Mouse (Mus musculus): Measurements from ENCODE around the gene Susd1. TPM values are rescaled to one million over a fixed set of nuclear protein-coding genes. Genes with fewer than 3 reads are reported as not detected.
A peak's percentile ranks its signal among the peaks of the same experiment; 100 is the strongest.

The Susd1 gene
- total and polyA plus RNA-seq, 2 experiments from 2014 or later, result 1.6 to 7.9 TPM

- no peak for DNase-seq
Measured at GRCm38 (mm10) chr4:59323231-59323651, 115.2 kb downstream of the Susd1 start.

GRCm38 (mm10) chr4:59322733-59323132, 115.7 kb downstream of the Susd1 start:
- Histone ChIP-seq H3K27me3 (ENCODE audit: insufficient read depth, low read length) (no peaks in the 10 kb centered on the region), H3K9me3 (ENCODE audit: low read length) (no peaks in the 10 kb centered on the region), H3K9ac (no peak overlapping the region), H3K4me1 (ENCODE audit: insufficient read depth) (peaks cover 3% of the 10 kb centered on the region; the same call in 1 of the 2 replicates), H3K36me3 (ENCODE audit: insufficient read depth) (no peaks in the 10 kb centered on the region), H3K27ac (ENCODE audit: low read depth, low read length) (no peak overlapping the region), H3K4me2 (ENCODE audit: low read depth) (no peak overlapping the region), H3K4me3 (ENCODE audit: low read depth, low read length) (no peak overlapping the region)
- 37% methylated on average over 3 of the region's 3 CpGs for WGBS
- TF ChIP-seq CTCF (IDR thresholded peaks at IDR 0.05; ENCODE audit: low read depth), result no peak
- DNase-seq, result no peak
- no peak for ATAC-seq

More at GRCm38 (mm10) chr4:59323231-59323651, 115.2 kb downstream of the Susd1 start:
- no peaks in the 10 kb centered on the region for H3K36me3 ChIP-seq (ENCODE audit: insufficient read depth)
- no peak for ATAC-seq
- no peak overlapping the region for H3K4me2 ChIP-seq (ENCODE audit: low read depth)
- H3K9me3 ChIP-seq (ENCODE audit: low read length), result no peaks in the 10 kb centered on the region
- WGBS, result 15% methylated on average over 7 of the region's 7 CpGs
- no peaks in the 10 kb centered on the region for H3K27me3 ChIP-seq (ENCODE audit: insufficient read depth, low read length)
- no peak overlapping the region for H3K9ac ChIP-seq
- TF ChIP-seq CTCF (IDR thresholded peaks at IDR 0.05; ENCODE audit: low read depth), result no peak
- no peak overlapping the region for H3K27ac ChIP-seq (ENCODE audit: low read depth, low read length)
- peaks cover 3% of the 10 kb centered on the region; the same call in 1 of the 2 replicates for H3K4me1 ChIP-seq (ENCODE audit: insufficient read depth)
- no peak overlapping the region for H3K4me3 ChIP-seq (ENCODE audit: low read depth, low read length)

GRCm38 (mm10) chr4:59322056-59322455, 116.4 kb downstream of the Susd1 start:
- H3K4me3 ChIP-seq (ENCODE audit: low read depth, low read length), result no peak overlapping the region
- WGBS, result 47% methylated on average over 6 of the region's 6 CpGs
- H3K4me1 ChIP-seq (ENCODE audit: insufficient read depth), result peaks cover 3% of the 10 kb centered on the region; the same call in 1 of the 2 replicates
- H3K9me3 ChIP-seq (ENCODE audit: low read length), result no peaks in the 10 kb centered on the region
- no peak overlapping the region for H3K4me2 ChIP-seq (ENCODE audit: low read depth)
- H3K9ac ChIP-seq, result no peak overlapping the region
- no peak overlapping the region for H3K27ac ChIP-seq (ENCODE audit: low read depth, low read length)
- DNase-seq, result no peak
- no peaks in the 10 kb centered on the region for H3K27me3 ChIP-seq (ENCODE audit: insufficient read depth, low read length)
- ATAC-seq, result no peak
- no peaks in the 10 kb centered on the region for H3K36me3 ChIP-seq (ENCODE audit: insufficient read depth)
- no peak for TF ChIP-seq CTCF (IDR thresholded peaks at IDR 0.05; ENCODE audit: low read depth)

GRCm38 (mm10) chr4:59321181-59322008, 117.0 kb downstream of the Susd1 start:
- Histone ChIP-seq H3K36me3 (ENCODE audit: insufficient read depth) (no peaks in the 10 kb centered on the region), H3K27me3 (ENCODE audit: insufficient read depth, low read length) (no peaks in the 10 kb centered on the region), H3K9ac (no peak overlapping the region), H3K4me3 (ENCODE audit: low read depth, low read length) (no peak overlapping the region), H3K4me1 (ENCODE audit: insufficient read depth) (peaks cover 3% of the 10 kb centered on the region; the same call in 1 of the 2 replicates), H3K9me3 (ENCODE audit: low read length) (no peaks in the 10 kb centered on the region), H3K4me2 (ENCODE audit: low read depth) (no peak overlapping the region), H3K27ac (ENCODE audit: low read depth, low read length) (no peak overlapping the region)
- no peak for TF ChIP-seq CTCF (IDR thresholded peaks at IDR 0.05; ENCODE audit: low read depth)
- 33% methylated on average over 12 of the region's 12 CpGs for WGBS
- ATAC-seq, result peak; percentile 56
- peak; percentile 58 for DNase-seq

- H3K36me3 ChIP-seq (ENCODE audit: insufficient read depth), result no peaks in the 10 kb centered on the region
- no peak overlapping the region for H3K9ac ChIP-seq
- peaks cover 3% of the 10 kb centered on the region; the same call in 1 of the 2 replicates for H3K4me1 ChIP-seq (ENCODE audit: insufficient read depth)
- ATAC-seq (no peak), DNase-seq (no peak)
- no peak overlapping the region for H3K4me2 ChIP-seq (ENCODE audit: low read depth)
- TF ChIP-seq CTCF (IDR thresholded peaks at IDR 0.05; ENCODE audit: low read depth), result no peak
- 76% methylated on average over 9 of the region's 9 CpGs for WGBS
- H3K27ac ChIP-seq (ENCODE audit: low read depth, low read length), result no peak overlapping the region
- no peaks in the 10 kb centered on the region for H3K9me3 ChIP-seq (ENCODE audit: low read length)
- H3K27me3 ChIP-seq (ENCODE audit: insufficient read depth, low read length), result no peaks in the 10 kb centered on the region
- no peak overlapping the region for H3K4me3 ChIP-seq (ENCODE audit: low read depth, low read length)
Measured at GRCm38 (mm10) chr4:59319136-59319941, 119.1 kb downstream of the Susd1 start.

- no peak overlapping the region for H3K4me3 ChIP-seq (ENCODE audit: low read depth, low read length)
- no peak overlapping the region for H3K9ac ChIP-seq
- no peak for DNase-seq
- H3K36me3 ChIP-seq (ENCODE audit: insufficient read depth), result no peaks in the 10 kb centered on the region
- no peaks in the 10 kb centered on the region for H3K27me3 ChIP-seq (ENCODE audit: insufficient read depth, low read length)
- H3K9me3 ChIP-seq (ENCODE audit: low read length), result no peaks in the 10 kb centered on the region
- no peak overlapping the region for H3K27ac ChIP-seq (ENCODE audit: low read depth, low read length)
- 84% methylated on average over 6 of the region's 6 CpGs for WGBS
- ATAC-seq, result no peak
- H3K4me1 ChIP-seq (ENCODE audit: insufficient read depth), result peaks cover 3% of the 10 kb centered on the region; the same call in 1 of the 2 replicates
- no peak for TF ChIP-seq CTCF (IDR thresholded peaks at IDR 0.05; ENCODE audit: low read depth)
- H3K4me2 ChIP-seq (ENCODE audit: low read depth), result no peak overlapping the region
Measured at GRCm38 (mm10) chr4:59318602-59319001, 119.8 kb downstream of the Susd1 start.

Data from forebrain, postnatal 0 days (tissue).